ENCODE assay signal across 28 mouse cellular contexts in the genomic region with DNA sequence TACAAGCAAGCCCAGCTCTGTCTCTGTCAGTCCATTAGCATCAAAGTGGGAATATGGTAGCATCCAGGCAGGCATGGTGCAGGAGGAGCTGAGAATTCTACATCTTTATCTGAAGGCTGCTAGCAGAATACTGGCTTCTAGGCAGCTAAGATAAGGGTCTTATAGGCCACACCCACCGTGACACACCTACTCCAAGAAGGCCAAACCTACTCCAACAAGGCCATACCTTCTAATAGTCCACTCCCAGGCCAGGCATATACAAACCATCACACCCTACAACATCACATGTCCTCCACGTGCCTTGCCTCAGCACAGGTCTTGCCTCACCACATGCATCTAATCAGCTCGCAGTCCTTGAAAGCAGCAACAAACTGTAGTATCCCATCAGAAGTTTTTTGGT. TPM values are rescaled to one million over a fixed set of nuclear protein-coding genes. Genes with fewer than 3 reads are reported as not detected.
DNase-seq lines count a peak whose midpoint lies in the region; ATAC-seq and TF ChIP-seq lines count a peak whose summit lies in the region.
"Had no signal": no experiment of that assay in that cellular context is flagged by ENCODE, and none has a peak within 500 bp of the region (broad histone marks: within the 10 kb centered on the region; RNA-seq: fewer than 3 reads in every experiment).

No protein-coding gene starts in this region.

- H3K36me3 ChIP-seq in MEL (ENCODE audit: control insufficient read depth in 1 of 2, insufficient read depth in 2 of 2, low read length in 2 of 2), result peaks cover 0 to 4% of the 10 kb centered on the region in 2 experiments; a peak in 1 of 4 replicates
- H3K36me3 ChIP-seq in liver, embryonic 11.5 days (ENCODE audit: control insufficient read depth, insufficient read depth, low read length), result no peaks in the 10 kb centered on the region
- no peaks in the 10 kb centered on the region for H3K36me3 ChIP-seq in liver, embryonic 15.5 days (replicated peaks)
- H3K36me3 ChIP-seq: embryonic facial prominence, embryonic 12.5 days; forebrain, embryonic 15.5 days; heart, embryonic 10.5 days; heart, embryonic 15.5 days; hindbrain, embryonic 13.5 days had no signal

- peak; percentile 73 for ATAC-seq in liver, embryonic 11.5 days (replicated peaks; ENCODE audit: low FRiP score)
- peak; percentile 76 for ATAC-seq in liver, embryonic 15.5 days (ENCODE audit: insufficient read depth)
- ATAC-seq: activated CD4-positive, CD25-positive, alpha-beta regulatory T cell, adult 4 months; forebrain, embryonic 15.5 days; hindbrain, postnatal 0 days; Patski had no signal

- peaks cover 0 to 11% of the 10 kb centered on the region in 2 experiments; a peak in 2 of 4 replicates for H3K4me1 ChIP-seq in MEL (ENCODE audit: control insufficient read depth in 1 of 2, insufficient read depth in 2 of 2, low read length in 2 of 2)
- H3K4me1 ChIP-seq in liver, embryonic 11.5 days (replicated peaks; ENCODE audit: control insufficient read depth, insufficient read depth, low read length), result peaks cover 3% of the 10 kb centered on the region; the same call in 1 of the 2 replicates
- peaks cover 31% of the 10 kb centered on the region for H3K4me1 ChIP-seq in liver, embryonic 15.5 days (replicated peaks)
- H3K4me1 ChIP-seq: embryonic facial prominence, embryonic 12.5 days; forebrain, embryonic 15.5 days; heart, embryonic 10.5 days; heart, embryonic 15.5 days; hindbrain, embryonic 13.5 days had no signal

- H3K9me3 ChIP-seq in MEL (replicated peaks; ENCODE audit: insufficient read depth, low read length), result no peaks in the 10 kb centered on the region
- H3K9me3 ChIP-seq in liver, embryonic 11.5 days (ENCODE audit: control insufficient read depth, low read length), result no peaks in the 10 kb centered on the region
- H3K9me3 ChIP-seq in liver, embryonic 15.5 days (replicated peaks), result no peaks in the 10 kb centered on the region
- H3K9me3 ChIP-seq: embryonic facial prominence, embryonic 12.5 days; forebrain, embryonic 15.5 days; heart, embryonic 10.5 days; heart, embryonic 15.5 days; hindbrain, embryonic 13.5 days had no signal

- no peak for TF ChIP-seq CTCF in MEL (IDR thresholded peaks at IDR 0.05 in 2 of 3, conservative IDR thresholded peaks at IDR 0.05 in 1 of 3; ENCODE audit: control insufficient read depth in 1 of 3, insufficient read depth in 1 of 3, low read depth in 2 of 3, low read length in 3 of 3, poor library complexity in 1 of 3, severe bottlenecking in 1 of 3)

- TF ChIP-seq EP300 in MEL (IDR thresholded peaks at IDR 0.05; ENCODE audit: low read depth in 1 of 2, low read length in 2 of 2), result no peak

- no peaks in the 10 kb centered on the region for H3K27me3 ChIP-seq in MEL (ENCODE audit: control insufficient read depth in 1 of 2, insufficient read depth in 2 of 2, low read length in 2 of 2)
- H3K27me3 ChIP-seq in liver, embryonic 11.5 days (replicated peaks; ENCODE audit: control insufficient read depth, insufficient read depth, low read length), result peaks cover 20% of the 10 kb centered on the region
- H3K27me3 ChIP-seq in liver, embryonic 15.5 days, result peaks cover 14% of the 10 kb centered on the region; the same call in 1 of the 2 replicates

- 59% methylated on average over 3 of the region's 3 CpGs for WGBS in liver, embryonic 11.5 days
- WGBS in liver, embryonic 15.5 days (ENCODE audit: insufficient replicate concordance), result 52% methylated on average over 3 of the region's 3 CpGs

- no peak overlapping the region for H3K4me3 ChIP-seq in MEL (ENCODE audit: control insufficient read depth in 1 of 2, insufficient read depth in 1 of 2, low read depth in 2 of 2, low read length in 2 of 2)
- H3K4me3 ChIP-seq in liver, embryonic 11.5 days (ENCODE audit: low read depth, low read length), result no peak overlapping the region
- no peak overlapping the region for H3K4me3 ChIP-seq in liver, embryonic 15.5 days (replicated peaks)
- H3K4me3 ChIP-seq: embryonic facial prominence, embryonic 12.5 days; forebrain, embryonic 15.5 days; gastrocnemius, adult 2 months; heart, embryonic 10.5 days; heart, embryonic 15.5 days; hindbrain, embryonic 13.5 days had no signal

- TF ChIP-seq RAD21 in MEL (IDR thresholded peaks at IDR 0.05; ENCODE audit: low read depth, low read length), result no peak

- peak; percentile 6 for DNase-seq in MEL (ENCODE audit: low read depth, low spot score)
- peak; percentile 45 for DNase-seq in c-Kit-positive CD71-positive TER-119-positive erythroid progenitor cells, embryonic 14.5 days (ENCODE audit: low spot score)
- no peak for DNase-seq in liver, embryonic 11.5 days (ENCODE audit: low spot score)
- no peak for DNase-seq in cerebellum, postnatal 36 days
- DNase-seq in left cerebral cortex, adult 18-20 months (ENCODE audit: low spot score in 2 of 2), result no peak
- no peak for DNase-seq in spleen, adult 18-20 months
- no peak for DNase-seq in right cerebral cortex, postnatal 4 days
- DNase-seq: adrenal gland, postnatal 14 days; cerebellum, adult 11 months; cerebellum, adult 8-10 months; cerebellum, postnatal 14 days; gastrocnemius, adult 2 months; gastrocnemius, postnatal 36 days; heart, adult 18-20 months; heart, postnatal 14 days had no signal

- no peak overlapping the region for H3K4me2 ChIP-seq in liver, embryonic 11.5 days
- no peak overlapping the region for H3K4me2 ChIP-seq in liver, embryonic 15.5 days
- H3K4me2 ChIP-seq: embryonic facial prominence, embryonic 12.5 days; forebrain, embryonic 15.5 days; heart, embryonic 15.5 days; hindbrain, embryonic 13.5 days had no signal

- H3K79me2 ChIP-seq in MEL (ENCODE audit: control insufficient read depth, insufficient read depth, low read length, poor library complexity), result no peaks in the 10 kb centered on the region

- no peak overlapping the region for H3K27ac ChIP-seq in MEL (ENCODE audit: control insufficient read depth, low read depth, low read length)
- no peak overlapping the region for H3K27ac ChIP-seq in liver, embryonic 11.5 days (ENCODE audit: low read depth, low read length)
- H3K27ac ChIP-seq in liver, embryonic 15.5 days (replicated peaks), result no peak overlapping the region
- H3K27ac ChIP-seq: embryonic facial prominence, embryonic 12.5 days; forebrain, embryonic 15.5 days; gastrocnemius, adult 2 months; heart, embryonic 10.5 days; heart, embryonic 15.5 days; hindbrain, embryonic 13.5 days; hindbrain, postnatal 0 days had no signal

- no peak overlapping the region for H3K9ac ChIP-seq in MEL (ENCODE audit: control insufficient read depth, low read depth, low read length, poor library complexity, severe bottlenecking)
- no peak overlapping the region for H3K9ac ChIP-seq in liver, embryonic 11.5 days (ENCODE audit: low read depth, low read length)
- H3K9ac ChIP-seq in liver, embryonic 15.5 days, result no peak overlapping the region
- H3K9ac ChIP-seq: embryonic facial prominence, embryonic 12.5 days; forebrain, embryonic 15.5 days; heart, embryonic 15.5 days; hindbrain, embryonic 13.5 days had no signal

- no peak for TF ChIP-seq POLR2A in MEL (IDR thresholded peaks at IDR 0.05; ENCODE audit: control insufficient read depth in 1 of 2, insufficient read depth in 1 of 2, low read depth in 1 of 2, low read length in 2 of 2, poor library complexity in 1 of 2)

TF ChIP-seq in MEL, 35 proteins besides CTCF, POLR2A, EP300 and RAD21:
- no peak for TF ChIP-seq TCF12 (IDR thresholded peaks at IDR 0.05; ENCODE audit: low read depth, low read length)
- no peak for TF ChIP-seq KAT2A (conservative IDR thresholded peaks at IDR 0.05; ENCODE audit: low read depth, low read length)
- TF ChIP-seq ELF1 (IDR thresholded peaks at IDR 0.05; ENCODE audit: low read depth, low read length), result no peak
- no peak for TF ChIP-seq GABPA (IDR thresholded peaks at IDR 0.05; ENCODE audit: low read depth, low read length)
- TF ChIP-seq NRF1 (IDR thresholded peaks at IDR 0.05; ENCODE audit: insufficient read depth, low read depth, low read length, poor library complexity, severe bottlenecking), result no peak
- no peak for TF ChIP-seq ZMIZ1 (IDR thresholded peaks at IDR 0.05; ENCODE audit: low read depth, low read length)
- TF ChIP-seq E2F4 (IDR thresholded peaks at IDR 0.05; ENCODE audit: borderline replicate concordance, low read depth, low read length), result no peak
- no peak for TF ChIP-seq ETS1 (IDR thresholded peaks at IDR 0.05; ENCODE audit: low read depth, low read length)
- no peak for TF ChIP-seq CHD2 (IDR thresholded peaks at IDR 0.05; ENCODE audit: low read length)
- TF ChIP-seq RCOR1 (IDR thresholded peaks at IDR 0.05; ENCODE audit: low read depth, low read length), result no peak
- TF ChIP-seq ZNF384 (IDR thresholded peaks at IDR 0.05; ENCODE audit: low read depth, low read length), result no peak
- TF ChIP-seq MXI1 (IDR thresholded peaks at IDR 0.05; ENCODE audit: low read depth, low read length), result no peak
- TF ChIP-seq USF1 (IDR thresholded peaks at IDR 0.05; ENCODE audit: low read depth, low read length), result no peak
- no peak for TF ChIP-seq POLR2AphosphoS5 (IDR thresholded peaks at IDR 0.05; ENCODE audit: borderline replicate concordance, low read depth, low read length)
- TF ChIP-seq MEF2A (IDR thresholded peaks at IDR 0.05; ENCODE audit: extremely low read depth, insufficient replicate concordance, low read depth, low read length, poor library complexity, severe bottlenecking), result no peak
- no peak for TF ChIP-seq JUND (IDR thresholded peaks at IDR 0.05; ENCODE audit: low read depth, low read length)
- TF ChIP-seq MYC (IDR thresholded peaks at IDR 0.05; ENCODE audit: low read depth, low read length), result no peak

RNA-seq across cellular contexts. Expression of gene AU015836, which starts 41.0 kb away (rescaled TPM):
- total RNA-seq in MEL (2012; rRNA removed), result not detected in 2 replicates
- not detected for polyA plus RNA-seq in MEL (2012; ENCODE audit: insufficient read depth in 1 of 2, insufficient read length in 2 of 2, low read depth in 1 of 2, low replicate concordance in 2 of 2, missing spikeins in 1 of 2)
- polyA plus RNA-seq in liver, embryonic 11.5 days (2014; fragmentation: Nextera tagmentation; extraction: Ambion mirVana), result 0.27 and 0.55 TPM in 2 replicates
- 0.31 and 0.45 TPM in 2 replicates for polyA plus RNA-seq in liver, embryonic 15.5 days (2015; fragmentation: Nextera tagmentation; extraction: Ambion mirVana)
- total RNA-seq in left cerebral cortex, adult 18-20 months (2021), result not detected
- total RNA-seq: adrenal gland, adult 18-20 months; adrenal gland, postnatal 14 days; gastrocnemius, adult 2 months; gastrocnemius, postnatal 36 days; heart, adult 18-20 months; heart, postnatal 14 days; hematopoietic stem cell, adult 5-6 weeks; hindbrain, postnatal 0 days had no signal
- polyA plus RNA-seq: activated CD4-positive, CD25-positive, alpha-beta regulatory T cell, adult 4 months; C2C12; cortical plate, adult 2 months; forebrain, embryonic 15.5 days; heart, embryonic 15.5 days; hindbrain, embryonic 13.5 days; hindbrain, postnatal 0 days; Patski had no signal

Comparison
In these comparisons a context has a peak if more than half of its experiments do, and no peak if none do; other contexts are left out.
1. DNase-seq: peak in MEL (single experiment) and c-Kit-positive CD71-positive TER-119-positive erythroid progenitor cells, embryonic 14.5 days (single experiment); none in liver, embryonic 11.5 days (single experiment), cerebellum, postnatal 36 days (0 of 2), left cerebral cortex, adult 18-20 months (0 of 2), spleen, adult 18-20 months (0 of 2) and right cerebral cortex, postnatal 4 days (single experiment).